Mouse (Mus musculus): ENCODE measurements around the gene Enkd1.

- no peak for TF ChIP-seq POLR2A (IDR thresholded peaks at IDR 0.05; ENCODE audit: low read depth, low read length)
- TF ChIP-seq CTCF (IDR thresholded peaks at IDR 0.05; ENCODE audit: extremely low read depth, insufficient read depth, insufficient read length, insufficient replicate concordance) = no peak
These were observed 7.4 kb downstream of the Enkd1 start for GRCm38 (mm10) chr8:105700566-105700965.
